Mouse (Mus musculus) liver, postnatal 0 days (tissue): ENCODE data around the gene Npnt. TPM values are rescaled to one million over a fixed set of nuclear protein-coding genes. Genes with fewer than 3 reads are reported as not detected.

ENCODE experiments used
- ATAC-seq: fragments of 200-750 bp; cut with Nextera tagmentation; 2 replicates; pipeline ENCODE4 v1.8.0; 2017; ENCODE audit warnings: mild to moderate bottlenecking, moderate library complexity
- DNase-seq: peaks from one replicate; pipeline ENCODE4 v3.0.0-alpha.2; 2016
- H3K27ac ChIP-seq: fragments of 300-500 bp; sonication (generic); 2 replicates; pipeline ENCODE4 v1.5.1; 2014; ENCODE audit warnings: antibody characterized with exemption, moderate library complexity, mild to moderate bottlenecking, low read depth
- H3K27me3 ChIP-seq: fragments of 300-500 bp; sonication (generic); 2 replicates; pipeline ENCODE4 v1.6.1; 2014; ENCODE audit warnings: low read length, control low read depth, mixed read lengths; ENCODE audit not compliant: insufficient read depth
- H3K36me3 ChIP-seq: fragments of 300-500 bp; sonication (generic); replicated peaks from 2 replicates; pipeline ENCODE4 v1.6.1; 2014; ENCODE audit warnings: mild to moderate bottlenecking, control low read depth, low read length, moderate library complexity, mixed read lengths; ENCODE audit not compliant: insufficient read depth
- H3K4me1 ChIP-seq: fragments of 300-500 bp; sonication (generic); 2 replicates; pipeline ENCODE4 v1.6.1; 2014; ENCODE audit warnings: antibody characterized with exemption, mild to moderate bottlenecking, control low read depth; ENCODE audit not compliant: insufficient read depth
- H3K4me2 ChIP-seq: fragments of 300-500 bp; sonication (generic); 2 replicates; pipeline ENCODE4 v1.6.1; 2014; ENCODE audit warnings: low read depth, mild to moderate bottlenecking, low read length, moderate library complexity, mixed read lengths
- H3K4me3 ChIP-seq: fragments of 300-500 bp; sonication (generic); 2 replicates; pipeline ENCODE4 v1.5.1; 2014; ENCODE audit warnings: low read depth, low read length
- H3K9ac ChIP-seq: fragments of 300-500 bp; sonication (generic); replicated peaks from 2 replicates; pipeline ENCODE4 v1.6.1; 2014; ENCODE audit warnings: mild to moderate bottlenecking, moderate library complexity
- H3K9me3 ChIP-seq: fragments of 300-500 bp; sonication (generic); 2 replicates; pipeline ENCODE4 v1.6.1; 2016; ENCODE audit warnings: mild to moderate bottlenecking, control low read depth, low read length, mixed read lengths
- CTCF ChIP-seq: sonication (generic); IDR thresholded peaks from 2 replicates; pipeline ENCODE4 v1.5.1; 2016; ENCODE audit warnings: antibody characterized with exemption, low read depth
- EP300 ChIP-seq: IDR thresholded peaks from 2 replicates; pipeline ENCODE4 v1.6.1; 2016; ENCODE audit warnings: antibody characterized with exemption, low read depth, mild to moderate bottlenecking
- WGBS: fragments of 180-500 bp; shearing (Covaris S2); extraction: QIAGEN DNeasy Blood & Tissue Kit; methylation state at CpG from one replicate; pipeline ENCODE4 v1.1.7; 2014; ENCODE audit not compliant: insufficient replicate concordance; 5-methylcytosine and 5-hydroxymethylcytosine counted together
- polyA plus RNA-seq: library from polyadenylated mRNA; unstranded; fragments of >200 nt; fragmentation: Nextera tagmentation; extraction: Ambion mirVana; gene quantifications from 2 replicates; pipeline ENCODE4 v1.2.1, GENCODE M21; 2015

The Npnt gene
- polyA plus RNA-seq, 1 experiment from 2014 or later, result 10.4 TPM

DNA sequence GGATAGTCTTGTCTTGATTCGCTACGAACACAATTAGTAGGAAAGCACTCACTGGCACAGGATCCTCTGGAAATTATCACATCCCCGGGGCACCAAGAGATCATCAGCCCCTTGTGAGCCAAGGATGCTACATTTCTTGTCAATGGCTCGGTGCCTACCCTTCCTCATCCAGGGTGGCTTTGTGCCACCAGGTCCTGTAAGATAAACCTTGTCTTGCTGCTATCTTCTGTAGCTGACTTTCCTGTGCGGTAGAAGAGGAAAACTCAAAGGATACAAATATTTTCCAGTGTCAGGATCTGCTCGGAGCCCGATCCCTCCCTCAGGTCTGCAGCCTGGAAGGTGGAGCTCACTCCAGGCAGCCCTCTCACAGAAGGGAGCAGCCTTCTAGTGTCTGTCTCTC, 90.5 kb downstream of the Npnt start:
- Histone ChIP-seq H3K27ac (no peak overlapping the region), H3K4me3 (no peak overlapping the region), H3K9me3 (no peaks in the 10 kb centered on the region), H3K27me3 (no peaks in the 10 kb centered on the region), H3K36me3 (no peaks in the 10 kb centered on the region), H3K4me1 (peaks cover 7% of the 10 kb centered on the region; the same call in 1 of the 2 replicates), H3K9ac (no peak overlapping the region), H3K4me2 (no peak overlapping the region)
- 68% methylated on average over 7 of the region's 7 CpGs for WGBS
- TF ChIP-seq EP300, result no peak
- TF ChIP-seq CTCF, result no peak
- DNase-seq (no peak), ATAC-seq (no peak)

GRCm38 (mm10) chr3:132858849-132859248, 91.2 kb downstream of the Npnt start:
- H3K36me3 ChIP-seq, result no peaks in the 10 kb centered on the region
- no peak for ATAC-seq
- no peak overlapping the region for H3K27ac ChIP-seq
- 41% methylated on average over 11 of the region's 11 CpGs for WGBS
- no peaks in the 10 kb centered on the region for H3K9me3 ChIP-seq
- no peak overlapping the region for H3K9ac ChIP-seq
- no peaks in the 10 kb centered on the region for H3K27me3 ChIP-seq
- no peak for DNase-seq
- H3K4me2 ChIP-seq, result no peak overlapping the region
- H3K4me3 ChIP-seq, result no peak overlapping the region
- TF ChIP-seq CTCF, result no peak
- H3K4me1 ChIP-seq, result peaks cover 7% of the 10 kb centered on the region; the same call in 1 of the 2 replicates

DNA sequence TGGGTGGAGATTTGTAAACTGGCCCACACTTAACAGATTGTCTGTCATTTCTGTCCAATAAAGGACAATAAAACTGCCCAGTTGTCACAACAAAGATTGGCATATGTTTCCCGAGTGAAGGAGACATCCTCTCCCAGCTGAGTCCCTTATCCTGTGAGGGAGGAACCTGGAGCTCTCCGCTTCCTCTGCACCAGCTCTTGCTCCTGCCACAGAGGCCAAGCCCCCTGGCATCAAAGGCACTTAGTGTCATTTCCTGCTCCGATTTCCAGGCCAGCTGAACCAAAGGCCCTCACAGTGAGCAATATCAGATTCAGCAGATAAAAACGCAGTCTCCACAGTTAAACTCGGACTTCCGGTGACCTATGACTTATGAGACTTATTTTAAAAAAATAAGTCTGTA, 93.4 kb downstream of the Npnt start:
- Histone ChIP-seq H3K27me3 (no peaks in the 10 kb centered on the region), H3K36me3 (no peaks in the 10 kb centered on the region), H3K4me3 (no peak overlapping the region), H3K27ac (no peak overlapping the region), H3K9me3 (no peaks in the 10 kb centered on the region), H3K4me2 (no peak overlapping the region), H3K4me1 (peaks cover 7% of the 10 kb centered on the region; the same call in 1 of the 2 replicates), H3K9ac (no peak overlapping the region)
- ATAC-seq, result no peak
- WGBS, result 37% methylated on average over 6 of the region's 6 CpGs
- TF ChIP-seq CTCF, result no peak
- no peak for TF ChIP-seq EP300
- DNase-seq, result no peak

- H3K4me3 ChIP-seq, result no peak overlapping the region
- H3K9ac ChIP-seq, result no peak overlapping the region
- DNase-seq (no peak), ATAC-seq (no peak)
- H3K4me1 ChIP-seq, result peaks cover 3% of the 10 kb centered on the region; the same call in 1 of the 2 replicates
- H3K27me3 ChIP-seq, result no peaks in the 10 kb centered on the region
- H3K27ac ChIP-seq, result no peak overlapping the region
- no peaks in the 10 kb centered on the region for H3K36me3 ChIP-seq
- WGBS, result 57% methylated on average over 9 of the region's 9 CpGs
- no peak overlapping the region for H3K4me2 ChIP-seq
- H3K9me3 ChIP-seq, result no peaks in the 10 kb centered on the region
- TF ChIP-seq EP300 (no peak), CTCF (no peak)
These were observed 94.5 kb downstream of the Npnt start for GRCm38 (mm10) chr3:132855458-132856212.

GRCm38 (mm10) chr3:132854271-132854670, 95.8 kb downstream of the Npnt start:
- H3K4me2 ChIP-seq, result no peak overlapping the region
- TF ChIP-seq CTCF (no peak), EP300 (no peak)
- no peaks in the 10 kb centered on the region for H3K9me3 ChIP-seq
- H3K27ac ChIP-seq, result no peak overlapping the region
- no peak overlapping the region for H3K4me3 ChIP-seq
- WGBS, result 73% methylated on average over 9 of the region's 9 CpGs
- no peaks in the 10 kb centered on the region for H3K27me3 ChIP-seq
- H3K9ac ChIP-seq, result no peak overlapping the region
- no peaks in the 10 kb centered on the region for H3K36me3 ChIP-seq
- H3K4me1 ChIP-seq, result no peaks in the 10 kb centered on the region
- DNase-seq, result no peak
- ATAC-seq, result no peak

DNA sequence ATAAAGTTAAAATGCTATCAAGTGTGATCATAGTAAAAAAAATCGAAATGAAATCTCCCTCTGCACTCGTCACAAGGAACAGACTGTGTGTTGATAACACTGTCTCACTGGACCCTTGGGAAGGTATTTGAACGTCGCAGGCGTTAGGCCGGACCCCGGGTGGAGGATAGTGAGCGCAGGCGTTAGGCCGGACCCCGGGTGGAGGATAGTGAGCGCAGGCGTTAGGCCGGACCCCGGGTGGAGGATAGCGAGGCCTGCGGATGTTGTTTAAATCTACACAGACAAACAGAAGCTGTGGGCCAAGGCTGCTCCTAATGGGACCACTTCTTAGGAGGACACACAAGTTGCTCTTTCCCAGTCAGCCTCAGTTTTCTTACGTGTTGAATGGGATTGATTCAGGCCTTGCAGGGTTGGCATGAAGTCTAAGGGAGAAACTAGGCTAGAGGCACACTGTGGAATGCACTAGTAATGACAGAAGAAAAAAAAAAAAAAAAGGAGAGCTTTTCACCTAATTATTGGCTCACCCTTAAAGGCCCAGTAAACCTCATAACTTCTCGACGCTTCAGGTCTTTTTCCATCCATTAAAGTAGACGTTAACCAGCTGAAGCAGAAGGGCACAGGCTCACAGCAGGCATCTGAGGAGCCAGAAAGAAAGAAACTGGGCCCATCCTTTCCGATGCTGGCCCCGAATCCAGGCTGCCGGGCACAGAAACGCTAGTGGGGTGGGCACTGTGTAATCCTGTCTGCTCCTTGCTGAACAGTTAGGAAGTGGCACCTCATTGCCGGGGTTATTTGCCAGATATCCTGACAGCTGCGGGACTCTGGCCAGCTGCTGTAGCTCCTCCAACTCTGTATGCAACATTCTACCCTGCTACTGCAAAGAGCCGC, 98.0 kb downstream of the Npnt start:
- Histone ChIP-seq H3K9me3 (no peaks in the 10 kb centered on the region), H3K4me3 (no peak overlapping the region), H3K27me3 (no peaks in the 10 kb centered on the region), H3K27ac (no peak overlapping the region), H3K4me1 (no peaks in the 10 kb centered on the region), H3K9ac (no peak overlapping the region), H3K4me2 (no peak overlapping the region), H3K36me3 (no peaks in the 10 kb centered on the region)
- no peak for TF ChIP-seq CTCF
- no peak for TF ChIP-seq EP300
- DNase-seq, result no peak
- ATAC-seq, result no peak
- 71% methylated on average over 28 of the region's 28 CpGs for WGBS
